Mouse (Mus musculus) adrenal gland, postnatal 36 days (tissue): ENCODE measurements at regions not wholly inside any gene's neighbourhood (a gene's known extent, or its start where the extent isn't known, plus 50 kb on each side); places are given as distances from the start of the nearest gene placed in this dataset.
A peak's percentile ranks its signal among the peaks of the same experiment; 100 is the strongest.

Experiments used
- DNase-seq, 2 experiments: peaks; one replicate each; pipeline ENCODE4 v3.0.0; 2021; ENCODE audit warnings: mixed read lengths in 1 of 2

DNA sequence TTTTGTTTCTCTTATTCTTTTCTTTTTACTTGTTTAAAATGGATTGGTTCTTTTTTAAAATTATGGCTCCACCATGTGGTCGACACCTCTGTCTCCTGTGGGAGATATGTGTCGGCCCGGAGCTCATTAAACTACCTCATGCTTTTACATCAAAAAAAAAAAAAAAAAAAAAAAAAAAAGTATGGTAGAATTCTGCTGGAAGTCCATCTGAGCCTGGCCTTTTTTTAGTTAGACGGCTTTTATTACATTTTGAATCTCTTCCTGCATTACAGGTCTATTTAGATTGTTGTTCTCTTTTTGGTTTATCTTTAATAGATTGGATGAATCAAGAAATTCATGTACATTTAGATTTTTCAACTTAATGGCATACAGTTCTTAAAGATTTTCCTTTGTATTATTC is 350.8 kb upstream of the Ascc3 start:
- DNase-seq: no peak

DNA sequence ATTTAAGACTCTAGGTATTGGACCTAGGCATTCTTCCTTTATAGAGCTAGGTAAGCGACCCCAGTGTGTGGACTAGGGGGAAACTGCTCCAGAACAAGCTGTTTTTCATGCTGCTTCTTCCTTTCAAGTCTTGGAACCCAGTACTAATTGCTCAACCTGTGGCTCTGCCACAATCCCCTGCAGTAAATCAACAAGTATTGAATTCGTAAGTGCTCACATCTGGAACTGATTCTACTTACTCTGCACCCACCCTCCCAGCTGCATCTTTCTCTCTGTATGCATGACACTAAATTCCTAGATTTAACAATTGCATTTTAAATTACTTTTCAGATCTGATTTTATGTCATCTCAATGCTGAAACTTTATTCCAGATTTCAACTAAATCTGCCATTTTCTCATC is 388.9 kb upstream of the Ascc3 start:
- DNase-seq: no peak

DNA sequence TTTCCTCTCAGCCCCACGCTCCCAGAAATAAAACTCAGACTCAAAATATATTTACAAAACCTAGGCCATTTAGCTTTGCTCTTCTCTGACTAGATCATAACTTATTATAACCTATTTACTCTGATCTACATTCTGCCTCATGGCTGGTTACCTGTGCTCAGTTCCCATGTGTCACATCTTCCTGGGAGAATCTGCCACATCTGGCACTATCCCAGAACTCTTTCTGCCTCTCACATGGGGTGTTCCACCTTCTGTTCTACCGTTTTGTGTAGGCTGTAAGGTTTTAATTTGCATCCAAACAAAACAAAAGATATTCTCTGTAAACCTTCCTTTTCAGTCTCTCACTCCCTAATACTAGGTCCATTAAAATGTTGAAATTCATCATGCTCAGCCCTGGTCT is 390.8 kb upstream of the Ascc3 start:
- DNase-seq: no peak

DNA sequence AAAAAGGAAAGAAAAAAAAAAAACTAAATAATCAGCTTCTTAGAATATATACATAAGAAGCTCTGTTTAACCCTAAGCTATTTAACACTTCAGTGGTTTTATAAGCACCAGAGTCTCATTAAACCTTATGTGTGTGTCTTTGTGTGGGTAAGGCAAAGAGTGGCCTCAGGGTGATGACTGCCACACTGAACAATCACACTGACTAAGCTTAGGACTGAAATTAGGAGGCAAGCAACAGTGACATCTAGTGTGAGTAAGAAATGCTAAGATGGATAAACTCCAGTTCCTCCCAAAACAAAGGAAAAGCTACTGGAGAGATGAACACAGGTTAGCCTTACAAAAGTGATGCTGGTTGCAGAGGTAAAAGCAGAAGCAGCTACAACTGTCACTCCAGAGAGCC is 392.6 kb upstream of the Ascc3 start:
- DNase-seq: no peak

DNA sequence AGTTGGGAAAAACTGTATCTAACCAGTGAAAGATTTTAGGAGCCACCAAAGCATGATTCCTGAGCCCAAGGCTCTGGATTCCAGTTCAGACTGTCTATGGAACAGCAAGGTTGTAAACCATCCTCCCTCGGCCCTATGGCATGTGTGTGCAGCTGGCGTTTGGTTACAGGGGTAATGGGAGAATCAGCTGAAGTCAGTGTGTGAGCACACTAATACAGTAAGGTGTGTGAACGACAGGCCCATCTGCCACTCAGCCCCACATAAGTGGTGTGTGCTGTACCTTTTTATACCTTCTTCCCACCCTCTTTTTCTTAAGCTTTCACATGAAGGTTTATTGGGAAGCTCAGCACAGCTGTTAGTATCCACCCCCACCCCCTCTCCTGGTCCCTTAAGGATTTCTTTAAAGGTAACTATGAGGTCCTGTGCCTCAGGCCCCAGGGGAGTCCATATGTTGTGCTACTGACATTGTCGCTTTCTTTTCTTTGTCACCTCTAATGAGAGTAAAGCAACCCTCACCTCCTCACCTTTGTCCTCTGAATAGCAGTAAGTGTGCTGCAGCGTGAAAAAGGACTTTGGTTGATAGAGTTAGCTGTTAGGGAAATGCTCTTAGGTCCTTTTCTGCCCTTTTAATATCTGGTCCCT is 394.5 kb upstream of the Ascc3 start:
- no peak for DNase-seq

DNA sequence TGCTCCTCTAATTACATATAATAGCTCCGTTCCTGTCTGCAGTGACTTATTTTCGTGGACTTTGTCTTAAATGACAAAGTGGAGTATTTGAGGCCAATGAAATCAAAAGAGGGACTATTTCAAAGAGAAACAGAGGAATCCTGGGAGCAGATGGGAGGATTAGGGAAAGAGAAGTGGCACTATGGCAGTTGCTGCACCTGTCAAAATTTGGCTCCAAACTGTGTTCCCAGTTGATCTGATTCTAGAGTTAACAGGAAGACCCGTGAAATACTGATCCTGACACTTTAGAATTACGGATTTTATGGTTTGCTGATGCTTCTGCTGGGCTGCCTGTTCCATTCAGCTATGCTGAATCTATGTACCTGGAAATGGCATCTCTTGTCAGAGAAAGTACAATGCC is 401.7 kb upstream of the Grik2 start:
- no peak for DNase-seq

DNA sequence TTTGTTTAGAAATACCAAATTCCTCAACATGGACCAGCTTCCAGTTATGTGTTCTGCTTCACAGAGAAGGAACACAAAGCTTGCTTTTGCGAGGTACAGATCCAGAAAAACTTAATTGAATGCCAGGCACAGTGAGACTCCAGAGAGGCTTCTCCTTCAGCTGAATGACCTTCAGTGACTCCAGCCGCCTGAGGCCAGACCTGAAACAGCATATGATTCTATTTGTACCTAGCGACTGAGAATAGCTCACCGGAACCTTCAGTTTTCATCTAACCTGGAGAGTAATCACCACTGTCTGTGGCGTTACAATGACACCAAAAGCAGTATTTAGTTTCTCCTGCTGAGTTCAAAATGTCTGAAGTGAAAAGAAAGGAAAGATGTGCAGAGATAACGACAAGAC is 380.6 kb upstream of the Grik2 start:
- no peak for DNase-seq

DNA sequence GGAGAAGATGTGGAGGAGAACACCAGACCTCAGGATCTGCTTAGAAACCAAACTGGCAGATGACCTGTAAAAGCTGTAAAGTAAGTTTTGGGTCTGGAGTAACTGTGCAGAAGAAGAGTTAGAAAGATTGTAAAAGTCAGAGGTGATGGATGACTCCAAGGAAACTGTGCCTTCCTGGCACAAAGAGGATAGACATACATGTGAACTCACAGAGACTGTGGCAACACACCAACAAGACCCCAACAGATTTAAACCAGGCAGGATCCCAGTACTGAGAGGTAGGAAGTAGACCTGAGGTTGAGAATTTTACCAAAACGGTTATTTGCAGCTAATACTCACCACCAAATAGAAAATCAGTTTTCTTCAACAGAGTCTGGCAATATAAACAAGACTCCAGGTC is 349.8 kb upstream of the Grik2 start:
- DNase-seq: no peak

DNA sequence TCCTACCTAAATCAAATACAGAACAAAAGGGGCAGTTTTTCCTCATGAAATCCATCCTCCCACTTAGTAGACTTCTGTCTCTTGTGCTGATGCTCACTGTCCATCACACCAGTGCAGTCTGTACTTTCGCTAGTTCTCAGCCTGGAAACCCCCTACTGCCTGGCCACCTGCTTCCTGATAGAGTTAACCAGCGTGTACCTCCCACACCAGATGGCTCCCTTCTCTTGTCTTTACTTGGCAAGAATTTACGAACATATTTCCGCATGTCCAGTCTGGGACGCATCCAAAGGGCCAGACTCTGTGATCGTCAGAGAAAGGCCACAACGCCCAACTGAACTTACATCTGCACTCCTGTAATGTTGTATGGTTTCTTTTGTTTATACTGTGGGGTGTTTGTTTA is 349.2 kb upstream of the Grik2 start:
- no peak for DNase-seq

DNA sequence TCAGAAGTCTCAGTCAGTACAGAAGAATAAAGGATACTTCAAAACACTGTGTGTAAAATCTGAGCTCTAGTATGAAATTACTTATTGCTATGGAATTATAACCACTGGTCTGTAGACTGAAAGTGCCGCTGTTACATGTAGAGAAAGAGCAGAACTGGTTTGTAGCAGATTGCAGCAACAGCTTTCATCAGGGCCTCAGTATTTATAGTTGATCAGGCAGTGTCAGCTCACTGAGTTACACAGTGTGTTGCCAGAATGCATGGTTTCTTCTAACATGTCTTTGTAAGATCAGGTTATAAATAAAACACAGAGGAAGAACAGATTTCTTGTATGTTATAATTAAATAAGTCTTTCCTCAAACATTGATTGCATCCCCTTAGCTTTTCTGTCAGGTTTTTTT is 347.6 kb upstream of the Grik2 start:
- no peak for DNase-seq

DNA sequence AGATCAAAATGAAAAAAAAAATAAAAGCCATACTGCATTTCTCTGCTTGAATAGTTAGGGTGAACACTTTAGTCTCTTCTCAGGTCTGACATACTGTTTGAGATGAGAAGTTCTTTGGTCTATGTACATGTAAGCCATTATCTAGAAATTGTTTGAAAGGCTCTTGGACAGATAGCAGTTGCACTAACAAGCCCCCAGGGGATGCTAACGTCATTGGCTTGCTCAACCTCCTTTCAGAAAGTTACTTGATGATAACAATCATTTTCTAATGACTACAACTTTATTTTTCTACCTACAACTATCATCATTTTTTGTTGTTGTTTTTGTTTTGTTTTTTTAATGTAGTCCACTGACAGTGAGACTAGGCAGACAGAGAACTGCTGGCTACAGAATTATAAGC is 346.9 kb upstream of the Grik2 start:
- peak in 1 of 2 experiments; percentile 0 for DNase-seq
